Mouse (Mus musculus): ENCODE data around the gene Abca4. TPM values are rescaled to one million over a fixed set of nuclear protein-coding genes. Genes with fewer than 3 reads are reported as not detected.

Gene Abca4
- polyA plus RNA-seq, 1 experiment from 2014 or later = 2.5 TPM

DNA sequence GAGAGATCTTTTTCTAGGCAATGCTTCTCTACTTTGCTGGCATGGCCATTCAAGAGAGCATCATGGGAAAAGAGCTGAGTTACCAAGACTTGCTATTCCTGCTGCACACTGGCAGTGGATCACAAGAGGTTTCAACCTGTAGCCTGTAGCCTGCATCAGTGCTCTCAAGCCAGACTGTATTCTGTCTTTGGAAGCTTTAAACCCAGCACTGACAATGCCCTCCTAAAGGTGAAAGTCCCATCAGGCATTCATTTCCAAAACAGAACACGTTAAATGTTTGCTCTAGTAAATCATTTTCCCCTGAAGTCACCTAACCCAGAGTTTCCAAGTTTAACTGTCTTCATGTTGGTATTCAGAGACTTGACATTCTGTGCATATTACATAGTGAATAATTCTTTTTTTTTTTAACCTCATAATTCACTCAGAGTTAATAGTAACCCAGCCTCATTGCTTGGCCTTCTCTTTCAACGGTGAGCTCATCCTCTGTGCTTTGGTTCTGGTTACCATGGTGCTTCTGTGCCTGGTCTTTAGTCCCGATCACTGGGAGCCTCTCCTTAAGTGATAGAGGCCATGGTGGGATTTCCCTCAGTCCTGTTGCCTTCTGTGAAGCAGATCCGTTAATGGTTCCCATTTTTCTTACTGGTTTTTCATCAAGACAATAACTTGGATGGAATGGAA is 152.5 kb downstream of the Abca4 start:
- no peak overlapping the region for H3K9ac ChIP-seq (replicated peaks)
- H3K27ac ChIP-seq (replicated peaks) = no peak overlapping the region
- peaks cover 4% of the 10 kb centered on the region; the same call in 1 of the 2 replicates for H3K4me1 ChIP-seq
- H3K9me3 ChIP-seq = no peaks in the 10 kb centered on the region
- 71% methylated on average over 4 of the region's 4 CpGs for WGBS
- ATAC-seq (ENCODE audit: low FRiP score, low read depth) = no peak
- H3K27me3 ChIP-seq = no peaks in the 10 kb centered on the region
- no peaks in the 10 kb centered on the region for H3K36me3 ChIP-seq
- no peak overlapping the region for H3K4me2 ChIP-seq (replicated peaks)
- no peak overlapping the region for H3K4me3 ChIP-seq

DNA sequence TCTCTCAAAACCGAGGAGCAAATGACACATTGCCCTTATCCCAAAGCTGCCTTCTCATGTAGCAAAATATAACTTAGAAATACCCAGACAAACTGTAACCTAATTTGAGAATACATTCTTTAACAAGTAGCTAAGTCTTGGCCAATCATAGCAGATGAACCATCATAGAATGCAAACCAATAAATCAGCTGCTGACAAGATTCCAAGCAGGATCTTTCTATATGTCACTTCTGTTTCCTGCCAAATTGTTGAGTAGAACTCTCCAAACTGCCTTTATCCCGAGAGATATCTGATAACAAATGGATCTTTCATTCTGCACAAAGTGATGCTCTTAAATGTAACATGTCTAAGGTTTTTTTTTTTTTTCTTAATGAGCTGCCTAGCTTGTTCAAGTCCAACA is 154.3 kb downstream of the Abca4 start:
- Histone ChIP-seq H3K36me3 (no peaks in the 10 kb centered on the region), H3K4me2 (replicated peaks) (no peak overlapping the region), H3K4me3 (no peak overlapping the region), H3K9me3 (no peaks in the 10 kb centered on the region), H3K9ac (replicated peaks) (no peak overlapping the region), H3K27ac (replicated peaks) (no peak overlapping the region), H3K4me1 (peaks cover 15% of the 10 kb centered on the region), H3K27me3 (no peaks in the 10 kb centered on the region)
- ATAC-seq (ENCODE audit: low FRiP score, low read depth) = no peak
- 86% methylated on average over 2 of the region's 2 CpGs for WGBS

DNA sequence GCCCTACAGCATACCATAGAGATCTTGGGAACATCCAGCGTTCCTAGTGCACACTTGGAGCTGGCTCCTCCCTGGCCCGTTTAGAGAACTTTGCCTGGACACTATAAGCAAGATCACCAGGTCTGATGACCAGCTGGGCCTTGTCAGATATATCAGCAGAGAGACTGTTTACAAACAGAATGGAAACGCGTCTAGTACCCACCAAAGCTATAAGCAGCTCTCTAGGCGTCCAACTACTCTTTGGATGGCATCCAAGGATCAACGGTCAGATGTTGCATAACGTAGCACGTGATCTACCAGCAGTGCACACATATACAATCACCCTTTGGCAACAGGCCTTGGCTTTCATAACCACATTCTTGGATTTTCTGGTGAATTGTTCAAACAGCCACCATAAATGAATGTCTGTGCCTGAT is 154.7 kb downstream of the Abca4 start:
- WGBS = 89% methylated on average over 8 of the region's 8 CpGs
- Histone ChIP-seq H3K9me3 (no peaks in the 10 kb centered on the region), H3K4me1 (peaks cover 15% of the 10 kb centered on the region), H3K4me3 (no peak overlapping the region), H3K4me2 (replicated peaks) (no peak overlapping the region), H3K36me3 (no peaks in the 10 kb centered on the region), H3K27ac (replicated peaks) (no peak overlapping the region), H3K9ac (replicated peaks) (no peak overlapping the region), H3K27me3 (no peaks in the 10 kb centered on the region)
- no peak for ATAC-seq (ENCODE audit: low FRiP score, low read depth)

DNA sequence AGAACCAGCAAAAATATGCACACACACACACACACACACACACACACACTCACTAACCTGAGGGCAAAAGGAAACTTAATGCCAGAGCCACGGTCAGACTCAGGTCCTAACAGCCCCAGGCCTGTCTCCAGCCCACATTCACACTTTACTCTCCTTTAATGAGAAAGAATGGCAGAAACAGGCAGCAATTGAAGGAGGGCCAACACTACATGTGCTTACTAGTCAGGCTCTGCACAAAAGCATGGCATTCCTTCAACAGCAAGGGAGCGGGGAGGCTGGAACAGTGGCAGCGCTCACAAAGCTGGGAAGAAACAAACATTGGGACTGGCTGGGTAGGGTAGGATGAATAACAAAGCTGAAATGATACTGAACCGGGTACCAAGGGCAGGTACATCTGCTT is 155.4 kb downstream of the Abca4 start:
- Histone ChIP-seq H3K9me3 (no peaks in the 10 kb centered on the region), H3K4me2 (replicated peaks) (no peak overlapping the region), H3K4me1 (peaks cover 15% of the 10 kb centered on the region), H3K27me3 (no peaks in the 10 kb centered on the region), H3K9ac (replicated peaks) (no peak overlapping the region), H3K36me3 (no peaks in the 10 kb centered on the region), H3K4me3 (no peak overlapping the region), H3K27ac (replicated peaks) (no peak overlapping the region)
- ATAC-seq (ENCODE audit: low FRiP score, low read depth) = no peak
- WGBS = 86% methylated on average over 4 of the region's 4 CpGs

DNA sequence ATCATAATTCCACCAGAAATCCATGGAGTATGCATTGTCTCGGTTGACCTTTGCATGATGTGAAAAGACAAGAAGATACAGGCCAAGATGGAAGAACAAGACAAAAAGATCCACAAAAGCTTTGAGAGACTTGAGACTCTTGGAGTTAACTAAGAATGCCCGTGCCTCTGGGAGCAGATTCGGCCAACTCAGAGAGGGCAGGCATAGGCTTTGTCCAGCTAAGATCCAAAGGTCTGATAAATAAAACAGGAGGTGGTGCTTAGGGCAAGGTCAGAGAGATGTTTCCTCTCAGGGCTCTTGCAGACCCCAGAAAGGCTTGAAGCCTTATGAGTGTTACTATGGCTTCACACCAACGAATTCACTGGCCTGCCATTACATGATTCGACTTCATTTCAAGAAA is 155.8 kb downstream of the Abca4 start:
- Histone ChIP-seq H3K4me1 (peaks cover 15% of the 10 kb centered on the region), H3K9ac (replicated peaks) (no peak overlapping the region), H3K9me3 (no peaks in the 10 kb centered on the region), H3K27ac (replicated peaks) (no peak overlapping the region), H3K27me3 (no peaks in the 10 kb centered on the region), H3K4me3 (no peak overlapping the region), H3K4me2 (replicated peaks) (no peak overlapping the region), H3K36me3 (no peaks in the 10 kb centered on the region)
- WGBS = 86% methylated on average over 5 of the region's 5 CpGs
- ATAC-seq (ENCODE audit: low FRiP score, low read depth) = no peak

DNA sequence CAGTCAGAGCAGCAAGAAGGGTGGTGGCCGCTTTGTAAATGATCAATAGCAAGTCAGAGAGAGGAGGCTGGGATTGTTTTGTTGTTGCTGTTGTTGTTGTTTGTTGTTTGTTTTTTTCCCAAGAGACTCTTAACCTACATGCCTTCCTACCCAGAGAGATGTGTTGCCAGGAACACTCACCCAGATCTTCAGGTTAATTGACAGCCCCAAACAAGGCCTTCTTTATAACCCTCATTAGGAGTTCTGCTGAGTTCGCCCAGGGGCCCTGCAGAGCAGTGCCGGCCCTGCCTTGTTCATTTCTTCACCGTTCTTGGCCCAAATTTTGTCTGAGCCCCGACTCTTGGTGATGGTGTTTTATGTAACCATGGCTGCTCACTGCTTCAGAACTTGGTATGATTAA is 156.2 kb downstream of the Abca4 start:
- no peak overlapping the region for H3K4me3 ChIP-seq
- no peak overlapping the region for H3K9ac ChIP-seq (replicated peaks)
- H3K27ac ChIP-seq (replicated peaks) = no peak overlapping the region
- H3K4me2 ChIP-seq (replicated peaks) = no peak overlapping the region
- ATAC-seq (ENCODE audit: low FRiP score, low read depth) = no peak
- H3K36me3 ChIP-seq = no peaks in the 10 kb centered on the region
- 83% methylated on average over 5 of the region's 5 CpGs for WGBS
- H3K9me3 ChIP-seq = no peaks in the 10 kb centered on the region
- no peaks in the 10 kb centered on the region for H3K27me3 ChIP-seq
- peaks cover 15% of the 10 kb centered on the region for H3K4me1 ChIP-seq

DNA sequence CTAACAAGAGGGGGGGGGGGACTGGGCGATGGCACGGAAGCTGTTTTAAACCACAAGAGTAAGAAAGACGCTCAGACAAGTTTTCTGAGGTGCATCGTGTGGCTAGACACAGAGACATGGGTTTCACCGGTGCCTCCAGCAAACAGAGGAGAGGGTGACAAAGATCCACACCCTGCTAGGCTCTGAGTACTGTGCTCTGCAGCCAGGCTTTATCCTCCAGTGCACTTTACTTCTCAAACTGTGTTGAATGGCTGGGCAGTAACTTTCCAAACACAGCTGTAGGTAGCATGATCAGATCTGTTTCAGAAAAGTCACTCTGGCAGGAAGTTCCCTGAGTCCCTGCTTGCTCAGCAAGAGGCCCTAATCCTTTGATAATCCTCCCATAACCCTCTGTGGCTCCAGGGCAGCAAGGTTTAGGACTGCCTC is 158.1 kb downstream of the Abca4 start:
- ATAC-seq (ENCODE audit: low FRiP score, low read depth) = no peak
- Histone ChIP-seq H3K4me2 (replicated peaks) (no peak overlapping the region), H3K36me3 (no peaks in the 10 kb centered on the region), H3K4me1 (peaks cover 15% of the 10 kb centered on the region), H3K9ac (replicated peaks) (no peak overlapping the region), H3K9me3 (no peaks in the 10 kb centered on the region), H3K4me3 (no peak overlapping the region), H3K27me3 (no peaks in the 10 kb centered on the region), H3K27ac (replicated peaks) (no peak overlapping the region; the same call in 1 of the 2 replicates)
- 5% methylated on average over 5 of the region's 5 CpGs for WGBS

DNA sequence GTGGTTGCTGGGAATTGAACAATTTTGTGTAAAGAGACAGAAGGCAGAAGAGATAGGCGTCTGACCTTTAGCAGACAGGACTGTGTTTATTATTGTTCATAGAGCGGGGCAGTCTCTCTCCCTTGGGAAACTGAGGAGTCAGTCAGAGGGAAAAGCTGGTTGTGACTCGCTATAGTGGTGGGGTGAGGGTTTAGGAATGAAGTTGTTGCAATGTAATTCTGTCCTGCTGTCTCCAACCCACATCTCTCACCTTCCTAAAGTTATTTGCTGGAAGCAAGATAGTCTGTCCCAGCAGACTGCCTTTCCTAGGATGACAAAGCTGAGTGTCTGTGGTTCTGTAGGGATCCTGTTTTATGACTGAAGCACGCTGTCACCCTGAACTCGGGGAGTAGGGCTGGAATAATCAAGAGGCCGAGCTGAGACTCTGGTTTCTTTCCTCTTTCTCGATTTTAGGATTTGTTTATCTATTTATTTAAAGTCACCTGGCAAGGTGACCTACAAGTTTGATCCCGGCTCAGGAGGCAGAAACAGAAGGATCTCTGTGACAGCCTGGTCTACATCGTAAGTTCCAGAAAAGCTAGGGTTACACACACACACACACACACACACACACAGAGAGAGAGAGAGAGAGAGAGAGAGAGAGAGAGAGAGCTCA is 159.6 kb downstream of the Abca4 start:
- Histone ChIP-seq H3K4me3 (no peak overlapping the region), H3K9ac (replicated peaks) (no peak overlapping the region), H3K4me2 (replicated peaks) (no peak overlapping the region), H3K27ac (replicated peaks) (no peak overlapping the region), H3K9me3 (no peaks in the 10 kb centered on the region), H3K4me1 (peaks cover 15% of the 10 kb centered on the region), H3K27me3 (no peaks in the 10 kb centered on the region), H3K36me3 (no peaks in the 10 kb centered on the region)
- ATAC-seq (ENCODE audit: low FRiP score, low read depth) = no peak
- WGBS = 78% methylated on average over 9 of the region's 9 CpGs

DNA sequence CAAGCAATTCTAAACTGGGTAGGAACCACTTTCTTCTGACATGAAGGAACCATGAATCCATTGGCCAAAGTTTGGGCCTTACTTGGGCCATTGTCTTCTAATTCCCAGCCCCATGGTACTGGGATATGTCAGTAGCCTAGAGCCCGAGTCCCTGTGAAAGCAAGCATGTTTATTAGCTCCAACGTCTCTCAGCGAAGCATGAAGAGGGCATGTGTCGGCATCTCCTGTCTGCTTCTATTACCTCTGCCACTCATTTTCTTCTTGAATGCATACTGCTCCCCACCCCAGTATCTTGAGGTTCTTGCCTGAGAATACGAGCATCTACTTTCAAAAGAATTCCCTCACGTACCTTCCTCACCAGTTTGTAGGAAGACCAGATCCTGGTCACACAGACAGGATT is 161.5 kb downstream of the Abca4 start:
- Histone ChIP-seq H3K4me2 (replicated peaks) (no peak overlapping the region), H3K27me3 (no peaks in the 10 kb centered on the region), H3K36me3 (no peaks in the 10 kb centered on the region), H3K9ac (replicated peaks) (no peak overlapping the region), H3K4me1 (peaks cover 15% of the 10 kb centered on the region), H3K27ac (replicated peaks) (no peak overlapping the region), H3K4me3 (no peak overlapping the region), H3K9me3 (no peaks in the 10 kb centered on the region)
- 86% methylated on average over 6 of the region's 6 CpGs for WGBS
- ATAC-seq (ENCODE audit: low FRiP score, low read depth) = no peak

DNA sequence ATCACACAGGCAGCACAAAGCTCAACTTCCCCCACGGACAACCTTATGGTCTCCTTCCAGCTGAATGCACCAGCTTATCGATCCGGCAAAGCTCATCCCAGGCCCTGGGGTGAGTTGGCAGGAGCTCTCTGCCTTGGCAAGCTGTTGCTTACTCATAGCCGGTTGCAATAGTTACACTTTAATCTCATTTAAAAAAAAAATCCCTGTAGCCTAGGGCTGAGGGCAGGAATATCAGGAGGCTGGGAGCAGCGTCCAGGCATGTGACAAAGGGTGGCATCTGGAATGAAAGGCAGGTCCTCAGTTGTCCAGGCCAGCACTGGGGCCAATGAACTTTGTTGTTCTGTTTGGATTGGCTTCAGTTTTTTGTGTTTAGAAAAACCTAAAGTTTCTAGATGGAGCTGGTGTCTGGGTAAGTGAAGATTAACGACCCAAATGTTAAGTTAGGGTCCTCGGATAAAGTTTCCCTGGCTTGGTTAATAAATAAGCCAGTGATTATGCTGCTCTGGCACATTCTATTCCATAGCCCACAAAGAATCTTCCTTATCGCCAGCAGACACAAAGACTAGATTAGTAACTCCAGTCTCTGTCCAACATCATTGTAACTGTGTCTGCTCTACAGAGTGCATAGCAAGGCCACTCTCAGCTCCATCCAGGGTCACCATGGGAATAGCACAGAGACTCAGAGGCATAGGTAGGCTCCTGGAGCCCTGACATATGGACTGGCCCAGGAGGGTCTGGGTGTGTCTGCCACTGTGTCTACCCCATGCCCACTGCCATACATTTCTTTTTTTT is 162.2 kb downstream of the Abca4 start:
- Histone ChIP-seq H3K4me3 (no peak overlapping the region), H3K36me3 (no peaks in the 10 kb centered on the region), H3K27ac (replicated peaks) (no peak overlapping the region), H3K9ac (replicated peaks) (no peak overlapping the region), H3K4me2 (replicated peaks) (no peak overlapping the region), H3K27me3 (no peaks in the 10 kb centered on the region), H3K4me1 (peaks cover 14% of the 10 kb centered on the region), H3K9me3 (no peaks in the 10 kb centered on the region)
- no peak for ATAC-seq (ENCODE audit: low FRiP score, low read depth)
- WGBS = 56% methylated on average over 8 of the region's 8 CpGs

DNA sequence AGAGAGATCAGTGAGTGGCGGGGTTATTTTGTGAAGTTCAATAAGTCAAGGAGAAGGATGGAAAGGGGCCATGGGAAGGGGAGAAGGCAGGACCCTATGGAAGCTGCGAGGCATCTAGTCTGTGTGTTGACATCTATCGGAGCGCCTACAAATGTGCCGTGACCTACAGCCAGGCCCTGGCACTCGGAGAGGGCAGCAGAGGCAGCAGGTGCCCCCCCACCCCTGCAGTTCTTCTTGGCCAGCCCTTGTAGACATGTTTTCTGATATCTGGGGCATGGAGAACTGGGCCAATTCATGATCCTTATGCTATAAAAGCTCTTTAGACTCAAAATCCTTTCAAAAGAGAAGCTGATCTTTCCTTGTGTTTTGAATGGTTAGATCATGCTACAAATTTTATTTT is 163.5 kb downstream of the Abca4 start:
- Histone ChIP-seq H3K9ac (replicated peaks) (no peak overlapping the region), H3K36me3 (no peaks in the 10 kb centered on the region), H3K4me1 (peaks cover under 1% of the 10 kb centered on the region; the same call in 1 of the 2 replicates), H3K27ac (replicated peaks) (no peak overlapping the region), H3K9me3 (no peaks in the 10 kb centered on the region), H3K27me3 (no peaks in the 10 kb centered on the region), H3K4me3 (no peak overlapping the region), H3K4me2 (replicated peaks) (no peak overlapping the region)
- ATAC-seq (ENCODE audit: low FRiP score, low read depth) = no peak
- 87% methylated on average over 6 of the region's 6 CpGs for WGBS

Data from midbrain, embryonic 12.5 days (tissue).